Mouse (Mus musculus) Patski (cell line): ENCODE data around the gene Sept4. TPM values are rescaled to one million over a fixed set of nuclear protein-coding genes. Genes with fewer than 3 reads are reported as not detected.
A peak's percentile ranks its signal among the peaks of the same experiment; 100 is the strongest.

ENCODE experiments used
- ATAC-seq: fragments of 100-300 bp; one replicate; pipeline ENCODE4 v1.8.0; 2021
- CTCF ChIA-PET: fragments of 350-600 bp; sonication (Branson Sonifier 250); formaldehyde crosslinking; loops from one replicate; lab custom pipeline; 2022; ENCODE audit warnings: inconsistent platforms; lab: Charles Lee
- POLR2A ChIA-PET: fragments of 350-600 bp; sonication (Branson Sonifier 250); formaldehyde crosslinking; loops from one replicate; lab custom pipeline; 2022; ENCODE audit warnings: antibody characterized with exemption, inconsistent platforms; lab: Charles Lee
- DNase-seq: peaks from one replicate; pipeline ENCODE4 v3.0.0-alpha.2; 2011; ENCODE audit warnings: low read depth, low spot score
- H3K27me3 ChIP-seq: fragments of 371-371 bp; one replicate; pipeline ENCODE4 v1.5.1; 2021
- CTCF ChIP-seq: fragments of 100-300 bp; IDR thresholded peaks from one replicate; pipeline ENCODE4 v1.5.1; 2021
- in situ Hi-C: fragments of 300-500 bp; cut with MboI; formaldehyde crosslinking; loops from 3 replicates; pipeline ENCODE4 v1.11.1; 2018; ENCODE audit warnings: low pct_unique_long_range_greater_than_20kb, mixed read lengths
- polyA plus RNA-seq: library from polyadenylated mRNA; unstranded; gene quantifications from one replicate; pipeline ENCODE4 v1.2.3, GENCODE M21; 2021

Gene Sept4
- polyA plus RNA-seq, 1 experiment from 2014 or later: 458 TPM

GRCm38 (mm10) chr11:87578249-87578962 lies 9.7 kb downstream of the Sept4 start:
- ChIA-PET CTCF (interaction anchor here (0.9 to 1.8 kb wide), 6 partner anchors 9 to 149 kb away, joined by 3 to 7 read pairs (median 4); no protein-coding TSS in a partner anchor), POLR2A (interaction anchor here (0.6 to 5.7 kb wide), 8 partner anchors 8 to 311 kb away, joined by 3 to 42 read pairs (median 5); partner anchors contain the start of gene Mtmr4)
- H3K27me3 ChIP-seq: no peaks in the 10 kb centered on the region
- ATAC-seq: peak; percentile 65
- in situ Hi-C loops: no loop called here
- TF ChIP-seq CTCF: no peak
- no peak for DNase-seq

- no peak for ATAC-seq
- ChIA-PET POLR2A (interaction anchor here (1.1 to 5.7 kb wide), 7 partner anchors 9 to 59 kb away, joined by 3 to 42 read pairs (median 6); partner anchors contain the start of gene Mtmr4), CTCF (interaction anchor here (0.9 to 1.8 kb wide), 6 partner anchors 9 to 150 kb away, joined by 3 to 7 read pairs (median 3); no protein-coding TSS in a partner anchor)
- H3K27me3 ChIP-seq: no peaks in the 10 kb centered on the region
- in situ Hi-C loops: no loop called here
- no peak for TF ChIP-seq CTCF
- DNase-seq: no peak
Measured at GRCm38 (mm10) chr11:87578963-87579601, 10.4 kb downstream of the Sept4 start.

- POLR2A ChIA-PET: interaction anchor here (1.0 to 5.7 kb wide), 7 partner anchors 9 to 60 kb away, joined by 3 to 42 read pairs (median 6); partner anchors contain the start of gene Mtmr4
- ATAC-seq (no peak), DNase-seq (no peak)
- in situ Hi-C loops: no loop called here
- TF ChIP-seq CTCF: no peak
- CTCF ChIA-PET: interaction anchor here (1.3 kb wide), 1 partner anchor 18 kb away, joined by 3 read pairs; no protein-coding TSS in a partner anchor
- H3K27me3 ChIP-seq: no peaks in the 10 kb centered on the region
Measured at GRCm38 (mm10) chr11:87579713-87580112, 11.0 kb downstream of the Sept4 start.

GRCm38 (mm10) chr11:87580543-87581085 lies 11.9 kb downstream of the Sept4 start:
- in situ Hi-C loops: no loop called here
- no peaks in the 10 kb centered on the region for H3K27me3 ChIP-seq
- CTCF ChIA-PET: interaction anchor here (1.0 kb wide), 2 partner anchors 10 to 14 kb away, joined by 3 to 4 read pairs; no protein-coding TSS in a partner anchor
- no peak for DNase-seq
- no peak for ATAC-seq
- TF ChIP-seq CTCF: no peak
- POLR2A ChIA-PET: interaction anchor here (0.6 to 5.7 kb wide), 6 partner anchors 10 to 176 kb away, joined by 3 to 42 read pairs (median 3); partner anchors contain the start of gene Mtmr4

- ATAC-seq (no peak), DNase-seq (no peak)
- in situ Hi-C loops: no loop called here
- POLR2A ChIA-PET: interaction anchor here (0.6 to 5.7 kb wide), 4 partner anchors 9 to 177 kb away, joined by 3 to 42 read pairs (median 4); partner anchors contain the start of gene Mtmr4
- TF ChIP-seq CTCF: no peak
- no peaks in the 10 kb centered on the region for H3K27me3 ChIP-seq
- CTCF ChIA-PET: interaction anchor here (1.0 kb wide), 2 partner anchors 9 to 13 kb away, joined by 3 to 4 read pairs; no protein-coding TSS in a partner anchor
Measured at GRCm38 (mm10) chr11:87581161-87581865, 12.6 kb downstream of the Sept4 start.

- no peak for TF ChIP-seq CTCF
- CTCF ChIA-PET: no interaction called here
- H3K27me3 ChIP-seq: no peaks in the 10 kb centered on the region
- POLR2A ChIA-PET: interaction anchor here (1.2 to 5.7 kb wide), 2 partner anchors 9 to 14 kb away, joined by 3 to 42 read pairs; partner anchors contain the start of gene Mtmr4
- ATAC-seq: no peak
- no peak for DNase-seq
- in situ Hi-C loops: no loop called here
Measured at GRCm38 (mm10) chr11:87581933-87582710, 13.4 kb downstream of the Sept4 start.

- DNase-seq (no peak), ATAC-seq (no peak)
- POLR2A ChIA-PET: interaction anchor here (0.8 kb wide), 1 partner anchor 11 kb away, joined by 3 read pairs; no protein-coding TSS in a partner anchor
- no peaks in the 10 kb centered on the region for H3K27me3 ChIP-seq
- in situ Hi-C loops: no loop called here
- CTCF ChIA-PET: interaction anchor here (1.0 kb wide), 1 partner anchor 8 kb away, joined by 3 read pairs; the partner anchor contains the start of gene Mtmr4
- TF ChIP-seq CTCF: no peak
Measured at GRCm38 (mm10) chr11:87583291-87584034, 14.8 kb downstream of the Sept4 start.

- no peak for DNase-seq
- ATAC-seq: no peak
- no peaks in the 10 kb centered on the region for H3K27me3 ChIP-seq
- in situ Hi-C loops: no loop called here
- ChIA-PET POLR2A (no interaction called here), CTCF (no interaction called here)
- no peak for TF ChIP-seq CTCF
Measured at GRCm38 (mm10) chr11:87584711-87585505, 16.2 kb downstream of the Sept4 start.
